Mouse (Mus musculus) spleen, adult 2 months (tissue): ENCODE measurements around the gene Ptdss2.

Experiments used
- CTCF ChIP-seq: fragments of 200-500 bp; IDR thresholded peaks from 2 replicates; pipeline ENCODE4 v1.5.1; 2011; ENCODE audit warnings: mild to moderate bottlenecking, inconsistent platforms; ENCODE audit not compliant: insufficient read depth, insufficient read length, insufficient replicate concordance; ENCODE audit errors: extremely low read depth
- POLR2A ChIP-seq: fragments of 200-500 bp; IDR thresholded peaks from 2 replicates; pipeline ENCODE4 v1.6.1; 2011; ENCODE audit warnings: low read depth, low read length, inconsistent platforms

GRCm38 (mm10) chr7:141096021-141096420 is 26.2 kb upstream of the Ptdss2 start:
- no peak for TF ChIP-seq POLR2A
- no peak for TF ChIP-seq CTCF
